Mouse (Mus musculus) G1E-ER4 (cell line): ENCODE results near the gene Mast3. TPM values are rescaled to one million over a fixed set of nuclear protein-coding genes. Genes with fewer than 3 reads are reported as not detected.

Experiments
- GATA1 ChIP-seq: IDR thresholded peaks from one replicate; pipeline ENCODE4 v1.8.0; 2012; ENCODE audit warnings: low read length, inconsistent platforms
- polyA plus RNA-seq: library from polyadenylated mRNA; stranded (reverse); fragments of >175 nt; gene quantifications from 2 replicates; pipeline ENCODE4 v1.2.3, GENCODE M21; 2012

Mast3 gene
- polyA plus RNA-seq, 1 experiment: 255 TPM

DNA sequence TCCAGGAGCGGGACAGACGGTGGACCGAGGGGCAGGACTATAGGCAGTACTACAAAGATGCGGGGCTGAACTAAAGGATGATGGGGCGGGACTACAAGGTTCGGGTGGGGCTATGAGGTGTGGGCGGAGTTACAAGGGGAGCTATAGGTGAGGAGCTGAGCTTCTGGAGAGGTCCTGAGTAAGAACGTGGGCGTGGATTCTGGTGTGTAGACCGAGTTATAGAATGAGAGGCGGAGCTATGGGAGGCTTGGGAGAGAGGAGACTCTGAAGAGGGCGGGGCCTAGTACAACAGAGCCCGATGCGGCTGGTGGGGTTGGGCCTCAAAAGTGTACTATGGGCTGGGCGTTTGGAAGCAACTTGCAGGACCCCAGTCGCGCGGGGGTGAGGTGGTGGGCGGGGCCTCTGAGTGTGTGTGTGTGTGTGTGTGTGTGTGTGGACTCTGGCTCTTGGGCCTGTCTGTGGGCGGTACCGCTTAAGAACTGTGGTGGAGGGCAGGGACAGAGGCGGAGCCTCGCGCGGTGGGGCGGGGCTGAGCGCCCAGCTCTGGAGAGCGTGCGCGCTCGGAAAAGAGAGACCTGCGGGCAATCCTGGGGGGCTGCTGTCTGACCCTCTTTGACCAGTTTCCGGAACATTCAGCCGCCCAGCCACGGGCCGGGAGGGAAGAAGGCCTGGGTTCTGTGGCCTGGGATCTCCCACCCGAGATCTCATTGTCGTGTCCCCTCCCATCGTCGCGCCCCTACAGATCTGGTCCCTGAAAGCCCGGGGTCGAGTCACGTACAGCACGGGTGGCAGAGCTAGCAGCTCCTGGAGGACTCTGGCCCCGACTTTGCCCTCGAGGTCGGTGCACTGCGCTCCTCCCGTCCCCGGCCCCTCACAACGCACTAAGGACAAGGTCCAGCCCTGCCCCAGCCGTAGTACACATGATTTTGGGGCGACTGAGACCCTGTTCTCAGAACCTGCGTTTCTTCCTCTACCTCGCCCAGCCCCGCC is 7.5 kb downstream of the Mast3 start:
- no peak for TF ChIP-seq GATA1

DNA sequence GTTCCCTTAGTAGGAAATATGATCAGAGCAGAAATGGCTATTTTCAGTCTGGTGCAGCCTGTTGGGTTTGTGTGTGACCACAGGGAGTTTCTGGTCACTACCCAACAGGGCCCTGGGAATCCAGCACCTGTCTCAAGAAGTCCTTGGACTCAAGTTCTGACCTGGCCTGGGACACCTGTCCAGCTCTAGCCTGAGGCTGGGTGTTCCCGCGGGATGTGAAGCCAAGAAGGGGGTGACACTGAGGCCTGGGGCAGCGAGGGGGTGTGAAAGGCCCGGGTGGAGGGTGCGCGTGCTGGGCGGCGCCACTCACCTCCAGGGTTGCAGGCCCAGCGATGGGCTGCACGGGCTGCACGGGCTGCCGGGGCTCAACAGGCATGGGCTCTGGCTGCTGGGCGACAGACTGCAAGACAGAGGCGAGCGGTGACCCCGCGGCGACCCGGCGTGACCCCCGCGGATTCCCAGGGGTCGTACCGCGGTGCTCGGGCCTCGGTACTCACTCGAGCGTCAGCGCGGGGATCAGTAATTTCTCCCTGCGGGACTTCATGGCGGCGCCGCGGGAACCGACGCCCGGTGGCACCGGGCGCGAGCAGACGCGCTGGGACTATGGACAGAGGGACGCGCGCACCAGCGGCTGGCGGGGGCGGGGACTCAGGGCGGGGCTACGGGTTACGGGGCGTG is 8.3 kb downstream of the Mast3 start:
- no peak for TF ChIP-seq GATA1

DNA sequence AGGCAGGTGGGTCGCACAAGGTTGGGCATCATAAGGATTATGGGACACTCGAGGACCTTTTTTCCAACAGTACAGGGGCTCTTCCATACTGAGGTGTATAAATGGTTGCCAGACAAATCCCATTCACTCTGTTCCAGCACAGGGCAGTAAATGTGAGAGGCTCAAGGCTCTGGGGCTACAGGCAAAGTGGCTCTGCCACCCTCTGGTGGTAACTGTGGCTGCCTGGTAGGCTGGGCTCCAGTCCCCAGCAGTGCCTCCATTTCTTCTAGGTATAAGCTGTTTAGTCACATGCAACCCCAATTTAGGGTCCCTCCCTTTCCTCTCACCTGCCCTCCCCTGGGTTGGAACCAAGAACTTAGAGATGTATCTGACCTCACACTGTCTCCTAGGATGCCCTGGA is 9.5 kb downstream of the Mast3 start:
- TF ChIP-seq GATA1: no peak

DNA sequence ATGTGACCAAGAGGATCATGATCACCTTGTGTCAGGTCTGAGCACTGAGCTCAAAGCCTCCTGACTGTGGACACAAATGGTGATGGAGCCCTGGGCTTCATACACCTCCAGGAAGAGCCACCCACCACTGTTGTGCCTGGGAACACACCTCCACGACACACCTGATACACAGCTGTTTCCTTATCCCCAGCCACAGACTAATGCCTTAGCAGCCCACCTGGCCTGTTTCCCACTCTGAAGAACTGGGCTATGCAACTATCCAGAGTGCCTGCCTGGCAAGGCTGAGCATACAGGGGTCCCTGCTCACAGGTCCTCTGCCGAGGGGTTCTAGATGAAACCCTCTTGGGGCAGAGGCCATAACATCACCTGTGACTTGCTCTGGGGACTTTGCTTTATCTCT is 10.6 kb downstream of the Mast3 start:
- no peak for TF ChIP-seq GATA1

DNA sequence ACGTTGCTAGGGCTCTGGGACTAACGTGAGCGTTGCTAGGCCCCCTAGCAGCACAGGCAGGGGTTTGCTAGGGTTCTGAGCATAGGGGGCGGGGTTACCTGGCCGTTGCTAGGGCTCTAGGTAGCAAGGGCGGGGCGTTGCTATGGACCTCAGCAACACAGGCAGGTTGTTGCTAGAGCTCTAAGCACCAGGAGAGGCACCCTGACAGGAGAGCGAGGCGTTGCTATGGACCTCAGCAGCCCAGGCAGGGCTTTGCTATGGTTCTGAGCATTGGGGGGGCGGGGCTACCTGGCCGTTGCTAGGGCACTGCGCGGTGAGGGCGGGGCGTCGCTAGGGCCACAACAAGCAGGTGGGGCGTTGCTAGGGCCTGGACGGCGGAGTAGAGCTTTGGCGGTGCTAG is 12.2 kb downstream of the Mast3 start:
- no peak for TF ChIP-seq GATA1

DNA sequence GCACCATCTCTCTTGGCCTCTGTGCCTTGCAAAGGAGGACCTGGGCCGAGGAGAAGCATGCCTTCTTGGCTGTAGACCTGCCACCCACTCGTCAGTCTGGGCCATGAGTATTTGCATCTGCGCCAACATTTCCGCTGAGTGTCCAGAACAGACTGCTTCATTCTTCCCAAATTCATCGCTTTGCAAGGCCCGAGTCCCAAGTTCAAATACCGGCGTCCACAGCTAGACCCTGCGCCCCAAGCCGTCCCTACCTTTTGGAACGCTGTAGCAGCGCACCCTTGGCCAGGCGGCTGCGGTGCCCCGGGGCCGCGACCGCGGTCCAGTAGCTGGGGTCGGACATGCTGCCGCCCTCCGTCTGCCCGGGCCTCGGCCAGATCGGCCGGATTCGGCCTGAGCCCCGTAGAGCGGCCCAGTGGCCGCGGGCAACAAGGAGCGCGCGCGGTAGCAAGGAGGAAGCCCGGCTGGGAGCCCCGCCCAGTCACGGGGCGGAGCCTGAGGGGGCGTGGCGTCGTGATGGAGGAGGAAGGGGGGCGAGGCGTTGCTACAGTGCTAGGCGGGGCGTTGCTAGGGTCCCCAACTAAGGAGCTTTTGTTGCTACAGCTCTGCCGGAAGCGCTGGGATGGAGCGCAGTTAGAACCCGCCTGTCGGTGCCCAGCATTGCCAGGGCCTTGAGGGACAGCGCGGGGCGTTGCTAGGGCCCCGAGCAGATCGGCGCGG is 12.7 kb downstream of the Mast3 start:
- TF ChIP-seq GATA1: no peak

DNA sequence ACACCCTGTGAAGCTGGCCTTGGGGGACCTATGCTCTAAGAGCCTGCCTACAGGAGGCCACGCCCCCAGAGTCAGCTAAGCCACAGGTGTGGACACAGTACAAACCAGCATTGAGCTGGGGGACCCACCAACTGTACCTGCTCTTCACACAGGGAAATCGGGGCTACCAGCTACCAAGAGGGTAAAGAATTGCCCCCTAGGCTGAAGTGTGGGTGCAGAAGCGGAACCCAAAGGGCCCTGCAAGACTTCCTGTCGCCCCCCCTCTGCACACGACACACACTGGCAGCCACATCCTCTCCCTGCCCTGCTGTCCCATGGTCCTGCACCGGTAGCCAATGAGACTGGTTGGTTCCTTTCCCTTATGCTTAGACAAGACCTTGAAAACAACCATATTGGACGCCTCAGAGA is 13.6 kb downstream of the Mast3 start:
- TF ChIP-seq GATA1: no peak

DNA sequence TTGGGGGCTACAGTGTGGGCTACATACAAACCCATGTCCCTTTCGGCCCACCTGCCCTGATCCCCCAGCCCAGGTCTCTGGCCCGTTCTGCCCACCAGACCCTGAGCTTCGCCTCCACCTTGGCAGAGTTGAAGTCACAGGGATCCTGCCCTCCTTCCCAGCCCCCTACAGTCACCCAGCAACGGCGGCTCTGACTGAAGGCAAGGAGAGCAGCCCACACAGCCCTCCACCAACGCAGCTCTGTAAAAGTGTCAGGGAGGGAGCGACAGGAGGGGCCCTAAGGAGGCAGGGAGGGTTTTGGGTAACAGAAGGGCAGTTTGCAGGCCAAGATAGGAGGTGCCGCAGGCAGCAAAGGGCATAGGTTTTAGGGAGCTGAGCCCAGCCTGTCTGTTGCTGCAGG is 14.0 kb downstream of the Mast3 start:
- no peak for TF ChIP-seq GATA1

DNA sequence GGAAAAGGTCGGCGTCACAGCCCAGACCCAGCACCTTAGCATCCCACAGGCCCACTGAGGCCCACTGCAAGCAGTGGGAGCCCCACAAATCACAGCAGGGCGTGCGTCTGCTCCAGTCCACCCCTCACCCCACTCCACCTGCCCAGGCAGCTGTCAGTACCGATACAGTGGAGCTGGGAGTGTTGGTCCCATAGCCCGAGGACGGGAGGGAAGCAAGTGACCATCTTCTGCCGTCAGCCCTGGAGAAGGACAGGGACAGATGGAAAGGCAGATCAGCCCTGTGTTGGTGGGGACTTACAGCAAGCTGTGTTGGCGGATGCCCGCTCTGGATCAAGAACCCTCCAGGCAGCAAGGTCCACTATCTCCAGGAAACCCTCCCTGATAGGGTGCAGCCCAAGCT is 15.8 kb downstream of the Mast3 start:
- no peak for TF ChIP-seq GATA1

DNA sequence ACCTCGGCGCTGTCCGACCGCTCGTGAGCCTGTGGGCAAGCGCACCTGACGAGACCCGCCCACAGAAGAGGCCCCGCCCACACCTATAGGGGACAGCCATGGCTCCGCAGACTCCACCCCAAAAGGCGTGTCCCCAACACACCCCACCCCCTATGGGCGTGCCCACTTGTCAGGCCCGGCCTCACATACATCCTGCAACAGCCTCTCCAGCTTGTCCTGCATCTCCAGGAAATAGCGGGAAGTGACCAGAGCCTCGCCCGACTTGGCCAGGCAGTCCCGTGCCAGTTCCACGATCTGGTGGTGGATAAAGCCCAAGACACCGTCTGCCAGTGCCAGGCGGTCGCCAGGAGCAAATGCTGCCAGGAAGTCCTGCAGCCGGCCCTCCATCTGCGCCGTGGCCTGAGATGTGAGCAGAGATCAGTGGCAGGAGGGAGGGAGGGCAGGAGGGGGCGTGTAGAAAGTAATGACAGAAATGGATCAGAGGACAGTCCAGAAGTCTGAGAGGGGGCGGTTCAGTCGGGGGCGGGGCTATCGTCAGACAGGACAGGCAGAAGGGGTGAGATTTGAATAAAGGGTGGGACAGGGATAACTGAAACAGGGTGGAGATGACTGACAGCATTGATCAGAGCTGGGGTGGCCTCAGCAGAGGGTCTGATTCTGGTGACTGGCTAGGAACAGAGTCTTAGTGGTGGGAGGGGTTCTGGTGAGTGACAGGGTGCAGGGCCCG is 16.8 kb downstream of the Mast3 start:
- no peak for TF ChIP-seq GATA1

DNA sequence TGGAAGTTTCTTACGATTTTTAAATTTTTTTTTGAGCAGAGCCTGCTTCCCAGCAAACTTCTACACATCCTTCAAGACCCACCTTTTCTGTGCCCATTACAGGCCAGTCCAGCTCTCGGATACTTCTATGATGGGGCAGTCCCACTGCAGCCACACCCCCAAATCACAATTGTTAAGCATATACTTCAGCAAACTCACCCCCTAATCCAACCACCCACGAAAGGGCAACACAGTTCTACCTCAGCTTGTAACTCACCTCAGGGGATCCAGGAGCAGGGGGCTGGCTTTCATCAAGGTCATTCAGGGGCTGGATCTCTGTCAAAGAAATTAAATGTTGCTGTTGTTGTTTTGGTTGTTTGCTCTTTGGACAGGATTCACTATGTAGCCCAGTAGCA is 17.8 kb downstream of the Mast3 start:
- no peak for TF ChIP-seq GATA1

DNA sequence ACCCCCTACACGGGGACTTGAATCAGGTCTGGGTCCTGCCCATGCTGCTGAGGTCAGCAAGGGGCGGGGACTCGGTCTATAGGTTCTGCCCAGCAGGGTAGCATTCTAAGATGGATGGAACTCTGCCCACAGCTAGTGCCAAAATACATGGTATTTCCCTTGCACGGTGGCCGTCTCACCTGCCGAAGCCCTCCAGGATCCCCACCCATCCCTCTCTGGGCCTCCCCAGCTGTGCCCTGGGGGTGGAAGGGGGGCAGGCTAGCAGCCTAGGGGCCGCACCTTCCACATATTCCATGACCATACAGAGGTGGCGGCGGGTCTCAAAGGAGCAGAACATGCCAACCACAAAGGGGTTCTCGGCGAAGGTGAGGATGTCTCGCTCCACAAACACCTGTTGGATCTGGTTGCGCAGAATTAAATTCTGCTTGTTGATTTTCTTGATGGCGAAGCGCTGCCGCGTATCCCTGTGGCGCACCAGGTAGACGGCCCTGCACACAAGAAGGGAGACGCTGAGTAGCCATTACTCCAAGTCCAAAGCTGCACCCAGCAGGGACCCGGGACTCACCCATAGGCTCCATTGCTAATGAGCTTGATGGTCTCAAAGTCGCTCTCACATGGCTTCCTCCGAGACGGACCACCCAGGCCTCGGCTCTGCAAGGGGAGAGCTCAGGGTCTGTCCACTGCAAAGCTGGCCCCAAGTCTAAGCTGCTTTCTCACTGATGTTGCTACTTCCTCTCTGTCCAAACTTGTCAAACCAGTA is 18.4 kb downstream of the Mast3 start:
- TF ChIP-seq GATA1: no peak

DNA sequence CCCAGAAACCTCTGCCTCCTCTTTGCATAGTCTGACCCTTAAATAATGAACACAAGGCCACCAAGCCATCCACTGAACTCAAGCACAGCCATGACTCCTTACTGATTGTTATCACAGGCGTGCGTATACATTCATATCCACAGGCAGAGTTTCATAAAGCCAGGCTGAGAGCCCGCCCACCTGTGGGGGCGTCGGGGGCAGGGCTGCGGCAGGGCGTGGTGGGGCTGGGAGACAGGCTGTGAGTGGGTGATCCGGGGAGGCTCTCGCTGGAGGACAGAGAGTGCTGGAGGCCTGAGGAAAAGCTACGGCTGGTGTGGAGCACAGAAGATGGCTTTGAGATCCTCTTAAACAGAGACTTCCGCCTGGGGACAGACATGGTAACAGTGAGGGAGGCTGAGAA is 24.8 kb downstream of the Mast3 start:
- TF ChIP-seq GATA1: no peak

DNA sequence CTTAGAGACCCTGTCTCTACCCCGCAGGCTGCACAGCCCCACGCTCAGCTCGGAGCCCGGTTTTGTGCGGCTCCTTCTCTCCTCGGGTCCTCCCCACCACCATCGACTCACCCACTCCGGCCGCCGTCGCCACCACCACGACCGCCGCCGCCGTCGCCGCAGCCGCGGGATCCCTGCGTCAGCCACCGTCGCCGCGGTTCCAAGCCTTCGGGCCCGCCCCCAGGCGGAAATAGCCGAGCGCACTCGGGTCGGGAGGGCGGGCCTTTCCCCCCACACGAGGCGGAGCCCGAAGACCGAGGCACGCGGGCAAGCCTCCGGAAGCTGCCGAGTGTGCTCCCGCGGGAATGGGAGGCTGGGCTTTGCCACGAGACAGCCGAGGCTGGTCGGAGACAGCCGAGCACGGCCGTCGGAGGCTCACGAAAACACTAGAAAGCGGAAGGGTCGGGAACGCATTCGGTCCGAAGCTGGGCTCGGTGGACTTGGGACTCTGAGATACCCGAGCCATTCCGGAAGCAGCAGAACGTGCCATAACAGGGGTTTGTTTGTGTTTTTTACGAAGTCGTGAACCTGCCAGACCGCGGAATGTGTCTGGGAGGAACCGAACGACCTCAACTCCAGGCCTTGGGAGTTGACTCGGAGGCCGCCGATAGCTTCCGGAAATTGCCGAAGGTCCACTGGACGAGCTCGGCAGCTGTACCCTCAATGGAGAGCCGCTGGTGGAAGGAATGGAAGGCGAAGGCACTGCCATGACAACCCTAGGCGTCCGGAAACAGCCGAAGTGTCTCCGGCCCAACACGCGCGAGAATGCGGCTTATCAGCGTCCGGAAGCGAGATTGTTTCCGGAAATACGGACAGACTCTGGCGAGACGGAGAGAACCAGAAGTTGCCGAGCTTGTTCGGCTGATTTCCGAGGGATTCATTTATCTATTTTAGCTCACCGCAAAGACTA is 28.1 kb downstream of the Mast3 start, which contains the start of gene Pik3r2:
TSS of gene Pik3r2 (minus strand) at position 218 of the 949 bp plus-strand sequence.
- TF ChIP-seq GATA1: peak; percentile 44
